Mouse (Mus musculus): ENCODE data around the gene Foxf1. TPM values are rescaled to one million over a fixed set of nuclear protein-coding genes. Genes with fewer than 3 reads are reported as not detected.

Foxf1 gene
- polyA plus RNA-seq, 1 experiment from 2014 or later = 4.9 TPM

DNA sequence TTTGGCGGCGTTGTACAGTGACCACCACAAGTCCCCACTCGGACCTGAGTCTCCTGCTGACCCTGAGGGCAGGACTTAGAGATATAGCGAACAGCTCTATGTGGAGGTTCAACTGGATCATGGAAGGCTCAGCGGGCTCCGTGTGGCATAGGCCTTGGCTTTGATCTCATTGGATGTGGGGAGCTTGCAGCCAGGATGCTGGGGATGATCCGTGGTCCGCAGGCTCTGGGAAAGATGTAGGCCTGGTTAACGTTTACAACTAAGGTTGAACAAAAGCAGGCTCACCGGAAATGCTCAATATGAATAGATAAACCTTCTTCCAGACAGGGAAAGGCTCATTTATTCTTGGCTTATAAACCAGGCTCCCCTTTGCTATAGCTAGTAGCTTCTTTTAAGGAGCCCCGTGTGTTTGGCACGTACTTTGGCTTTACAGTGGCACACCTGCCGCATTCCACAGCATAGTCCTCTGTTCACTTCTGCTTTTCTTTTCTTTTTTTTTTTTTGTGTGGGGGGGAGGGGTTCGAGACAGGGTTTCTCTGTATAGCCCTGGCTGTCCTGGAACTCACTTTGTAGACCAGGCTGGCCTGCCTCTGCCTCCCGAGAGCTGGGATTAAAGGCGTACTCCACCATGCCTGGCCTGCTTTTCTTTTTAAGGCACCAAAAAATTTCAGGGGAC is 45.2 kb downstream of the Foxf1 start:
- 21% methylated on average over 16 of the region's 16 CpGs for WGBS
- no peak overlapping the region for H3K27ac ChIP-seq
- peaks cover 98% of the 10 kb centered on the region for H3K27me3 ChIP-seq (ENCODE audit: insufficient read depth, poor library complexity, severe bottlenecking)
- peak overlapping the region; percentile 37; the same call in 1 of the 2 replicates for H3K4me3 ChIP-seq
- peaks cover 35% of the 10 kb centered on the region for H3K4me1 ChIP-seq (replicated peaks)
- DNase-seq (ENCODE audit: low spot score) = no peak
- no peaks in the 10 kb centered on the region for H3K9me3 ChIP-seq
- H3K36me3 ChIP-seq = no peaks in the 10 kb centered on the region

GRCm38 (mm10) chr8:121130522-121130921 is 46.3 kb downstream of the Foxf1 start:
- H3K4me3 ChIP-seq = no peak overlapping the region
- H3K27ac ChIP-seq = no peak overlapping the region
- WGBS = 35% methylated on average over 5 of the region's 5 CpGs
- no peaks in the 10 kb centered on the region for H3K9me3 ChIP-seq
- DNase-seq (ENCODE audit: low spot score) = peak; percentile 44
- no peaks in the 10 kb centered on the region for H3K36me3 ChIP-seq
- H3K4me1 ChIP-seq (replicated peaks) = peaks cover 24% of the 10 kb centered on the region
- H3K27me3 ChIP-seq (ENCODE audit: insufficient read depth, poor library complexity, severe bottlenecking) = peaks cover 91% of the 10 kb centered on the region

- no peak for DNase-seq (ENCODE audit: low spot score)
- H3K27ac ChIP-seq = no peak overlapping the region
- peaks cover 65% of the 10 kb centered on the region for H3K27me3 ChIP-seq (ENCODE audit: insufficient read depth, poor library complexity, severe bottlenecking)
- 68% methylated on average over 5 of the region's 5 CpGs for WGBS
- H3K36me3 ChIP-seq = no peaks in the 10 kb centered on the region
- no peak overlapping the region for H3K4me3 ChIP-seq
- H3K4me1 ChIP-seq (replicated peaks) = peaks cover 13% of the 10 kb centered on the region
- peaks cover 9% of the 10 kb centered on the region for H3K9me3 ChIP-seq
Measured at GRCm38 (mm10) chr8:121132961-121133513, 48.9 kb downstream of the Foxf1 start.

- H3K9me3 ChIP-seq = peaks cover 14% of the 10 kb centered on the region
- 87% methylated on average over 10 of the region's 10 CpGs for WGBS
- no peak for DNase-seq (ENCODE audit: low spot score)
- no peak overlapping the region for H3K27ac ChIP-seq
- H3K4me1 ChIP-seq (replicated peaks) = peaks cover 2% of the 10 kb centered on the region; the same call in 1 of the 2 replicates
- H3K4me3 ChIP-seq = no peak overlapping the region
- no peaks in the 10 kb centered on the region for H3K36me3 ChIP-seq
- H3K27me3 ChIP-seq (ENCODE audit: insufficient read depth, poor library complexity, severe bottlenecking) = peaks cover 55% of the 10 kb centered on the region
Measured at GRCm38 (mm10) chr8:121134102-121134501, 49.9 kb downstream of the Foxf1 start.

DNA sequence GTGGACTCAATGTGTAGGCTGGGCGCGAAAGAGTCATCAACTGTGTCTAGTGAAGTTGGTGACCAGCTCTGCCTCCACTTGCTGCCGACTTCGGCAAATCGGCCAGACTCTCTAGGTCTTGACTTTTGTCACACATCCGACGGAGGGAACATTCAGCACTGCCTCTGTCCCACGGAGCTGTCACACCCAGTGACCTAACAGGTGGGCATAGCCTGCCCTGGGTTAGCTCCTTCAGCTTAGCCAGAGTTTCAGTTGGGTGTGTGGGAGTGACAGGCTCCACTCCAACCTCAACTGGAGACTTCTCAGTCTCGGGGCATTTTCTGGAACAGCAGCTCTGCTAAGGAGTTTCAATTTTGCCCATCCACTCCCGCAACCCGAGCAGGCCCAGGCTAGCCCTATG is 50.3 kb downstream of the Foxf1 start:
- Histone ChIP-seq H3K36me3 (no peaks in the 10 kb centered on the region), H3K9me3 (peaks cover 14% of the 10 kb centered on the region), H3K4me1 (replicated peaks) (no peaks in the 10 kb centered on the region), H3K27ac (no peak overlapping the region), H3K4me3 (no peak overlapping the region), H3K27me3 (ENCODE audit: insufficient read depth, poor library complexity, severe bottlenecking) (peaks cover 51% of the 10 kb centered on the region)
- DNase-seq (ENCODE audit: low spot score) = no peak
- 88% methylated on average over 11 of the region's 11 CpGs for WGBS

DNA sequence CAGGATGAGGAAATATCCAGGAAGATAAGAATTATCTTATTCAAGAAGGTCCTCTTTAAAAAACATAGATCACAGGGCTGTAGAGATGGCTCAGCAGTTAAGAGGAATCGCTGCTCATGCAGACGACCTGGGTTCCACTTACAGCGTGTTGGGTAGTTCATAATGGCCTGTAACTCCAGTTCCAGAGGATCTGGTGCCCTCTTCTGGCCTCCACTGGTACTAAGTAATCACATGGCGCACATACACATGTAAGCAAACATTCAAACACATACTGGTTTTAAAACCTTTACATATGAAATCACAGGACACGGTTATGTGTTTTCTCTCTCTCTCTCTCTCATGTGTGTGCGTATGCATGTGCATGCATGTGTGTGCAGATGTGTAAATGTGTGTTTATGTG is 52.7 kb downstream of the Foxf1 start:
- H3K4me3 ChIP-seq = no peak overlapping the region
- H3K36me3 ChIP-seq = no peaks in the 10 kb centered on the region
- H3K9me3 ChIP-seq = peaks cover 14% of the 10 kb centered on the region
- no peak for DNase-seq (ENCODE audit: low spot score)
- H3K27me3 ChIP-seq (ENCODE audit: insufficient read depth, poor library complexity, severe bottlenecking) = peaks cover 28% of the 10 kb centered on the region
- 93% methylated on average over 6 of the region's 6 CpGs for WGBS
- no peaks in the 10 kb centered on the region for H3K4me1 ChIP-seq (replicated peaks)
- H3K27ac ChIP-seq = no peak overlapping the region

Other genes starting within 250 kb of the Foxf1 start
- gene Mthfsd, start 24.0 kb downstream of the Foxf1 start, polyA plus RNA-seq (2016; fragmentation: Nextera tagmentation; extraction: Ambion mirVana) = 60.5 and 68.2 TPM in 2 replicates
- gene Foxc2, start 31.8 kb downstream of the Foxf1 start, polyA plus RNA-seq (2016; fragmentation: Nextera tagmentation; extraction: Ambion mirVana) = 7.0 and 13.7 TPM in 2 replicates
- 1.6 and 3.5 TPM in 2 replicates for gene Foxl1, start 43.6 kb downstream of the Foxf1 start, polyA plus RNA-seq (2016; fragmentation: Nextera tagmentation; extraction: Ambion mirVana)